In the genomic region with DNA sequence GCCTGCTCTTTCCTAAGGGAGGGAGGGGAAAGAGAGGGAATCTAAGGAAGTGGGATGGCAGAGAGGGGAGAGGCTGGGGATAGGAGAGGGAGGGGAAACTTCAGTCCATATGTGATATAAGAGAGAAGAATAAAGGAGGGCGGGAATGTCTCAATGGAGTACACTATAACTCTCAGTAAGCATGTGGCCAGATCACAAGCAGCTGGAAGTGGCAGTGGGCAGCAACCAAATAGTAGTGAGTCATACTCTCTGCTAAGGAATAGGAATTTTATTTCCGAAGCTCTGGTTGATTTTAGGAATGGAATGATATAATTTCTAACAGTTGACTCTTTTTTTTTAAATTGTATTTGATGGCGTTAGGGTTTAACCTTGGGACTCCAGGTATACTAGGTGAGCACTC, we compare ENCODE assay signal across 26 mouse cellular contexts.
"Had no signal": no experiment of that assay in that cellular context is flagged by ENCODE, and none has a peak within 500 bp of the region (broad histone marks: within the 10 kb centered on the region; RNA-seq: fewer than 3 reads in every experiment).

No protein-coding gene starts in this region.

- DNase-seq: gastrocnemius, adult 2 months; gastrocnemius, postnatal 10 days; gastrocnemius, postnatal 25 days; heart, adult 2 months; heart, postnatal 10 days; heart, postnatal 4 days; kidney, adult 11 months; kidney, adult 2 months; kidney, adult 9 months; kidney, postnatal 14 days; kidney, postnatal 36 days; layer of hippocampus, adult 9-11 months; layer of hippocampus, postnatal 36 days; left cerebral cortex, postnatal 4 days had no signal

- ATAC-seq: hindbrain, embryonic 16.5 days; intestine, embryonic 16.5 days; liver, embryonic 12.5 days had no signal

- H3K27me3 ChIP-seq: heart, embryonic 12.5 days; hindbrain, embryonic 12.5 days; kidney, embryonic 15.5 days; limb, embryonic 13.5 days; limb, embryonic 15.5 days; liver, embryonic 12.5 days had no signal

- H3K9ac ChIP-seq: heart, embryonic 12.5 days; hindbrain, embryonic 12.5 days; hindbrain, embryonic 14.5 days; kidney, embryonic 15.5 days; limb, embryonic 13.5 days; limb, embryonic 15.5 days; liver, embryonic 12.5 days; liver, embryonic 14.5 days had no signal

- H3K4me3 ChIP-seq: gastrocnemius, adult 2 months; heart, adult 2 months; heart, embryonic 12.5 days; hindbrain, embryonic 10.5 days; hindbrain, embryonic 12.5 days; kidney, embryonic 15.5 days; limb, embryonic 13.5 days; limb, embryonic 15.5 days; liver, embryonic 12.5 days had no signal

- H3K9me3 ChIP-seq: heart, embryonic 12.5 days; hindbrain, embryonic 10.5 days; hindbrain, embryonic 12.5 days; kidney, embryonic 15.5 days; limb, embryonic 13.5 days; limb, embryonic 15.5 days; liver, embryonic 12.5 days had no signal

- H3K4me2 ChIP-seq: heart, embryonic 12.5 days; hindbrain, embryonic 12.5 days; hindbrain, embryonic 14.5 days; kidney, embryonic 15.5 days; limb, embryonic 13.5 days; limb, embryonic 15.5 days; liver, embryonic 12.5 days had no signal

- H3K36me3 ChIP-seq: heart, embryonic 12.5 days; hindbrain, embryonic 10.5 days; hindbrain, embryonic 12.5 days; kidney, embryonic 15.5 days; limb, embryonic 13.5 days; limb, embryonic 15.5 days; liver, embryonic 12.5 days had no signal

- H3K27ac ChIP-seq: gastrocnemius, adult 2 months; heart, adult 2 months; hindbrain, embryonic 10.5 days; hindbrain, embryonic 12.5 days; hindbrain, embryonic 14.5 days; kidney, embryonic 15.5 days; kidney, postnatal 0 days; limb, embryonic 13.5 days; limb, embryonic 15.5 days; liver, embryonic 12.5 days; liver, embryonic 14.5 days had no signal
